Mouse (Mus musculus): Measurements from ENCODE around the gene Slc6a13. TPM values are rescaled to one million over a fixed set of nuclear protein-coding genes. Genes with fewer than 3 reads are reported as not detected.
A peak's percentile ranks its signal among the peaks of the same experiment; 100 is the strongest.

Gene Slc6a13
- total and polyA plus RNA-seq, 3 experiments: 9.6 to 17.4 (median 15.4) TPM

- no peak for TF ChIP-seq MAX (IDR thresholded peaks at IDR 0.05; ENCODE audit: low read length)
- TF ChIP-seq CHD1 (IDR thresholded peaks at IDR 0.05; ENCODE audit: low read depth, low read length): no peak
- TF ChIP-seq ZNF384 (IDR thresholded peaks at IDR 0.05; ENCODE audit: low read depth, low read length): no peak
- TF ChIP-seq SMC3 (IDR thresholded peaks at IDR 0.05; ENCODE audit: low read depth, low read length): no peak
- TF ChIP-seq PAX5 (IDR thresholded peaks at IDR 0.05; ENCODE audit: low read length): no peak
- TF ChIP-seq MEF2A (IDR thresholded peaks at IDR 0.05; ENCODE audit: borderline replicate concordance, low read depth, low read length): peak; percentile 54; the same call in 1 of the 2 replicates
- 0 out of 2 replicates have a peak, but pooled peaks have one; percentile 6 for TF ChIP-seq NRF1 (IDR thresholded peaks at IDR 0.05; ENCODE audit: low read depth, low read length)
- peak; percentile 90 for TF ChIP-seq TBP (conservative IDR thresholded peaks at IDR 0.05; ENCODE audit: low read depth, low read length)
- no peak for TF ChIP-seq ZC3H11A (IDR thresholded peaks at IDR 0.05; ENCODE audit: low read depth, low read length)
- no peak for TF ChIP-seq USF1 (IDR thresholded peaks at IDR 0.05; ENCODE audit: low read depth, low read length)
Measured at GRCm38 (mm10) chr6:121336558-121336957, 36.5 kb downstream of the Slc6a13 start (continued).

GRCm38 (mm10) chr6:121337229-121337628 is 37.2 kb downstream of the Slc6a13 start:
- in situ Hi-C loops (cut with MboI; ENCODE audit: low pct_ligation_motif_present, low pct_unique_long_range_greater_than_20kb, low sequenced_read_pairs): loop anchor here (5.0 to 10.0 kb wide), 2 partner anchors 150 to 198 kb away; no protein-coding TSS in a partner anchor
- dilution Hi-C loops (cut with MboI; ENCODE audit: extremely low pct_ligation_motif_present, extremely low pct_unique_long_range_greater_than_20kb, low sequenced_read_pairs): no loop called here
- TF ChIP-seq ZC3H11A (IDR thresholded peaks at IDR 0.05; ENCODE audit: low read depth, low read length): no peak
- no peak for TF ChIP-seq ZMIZ1 (IDR thresholded peaks at IDR 0.05; ENCODE audit: low read depth, low read length)
- no peak for TF ChIP-seq MAFK (IDR thresholded peaks at IDR 0.05; ENCODE audit: insufficient replicate concordance, low read length)
- Histone ChIP-seq H3K4me3 (replicated peaks in 1 of 3; ENCODE audit: low read depth in 2 of 3, low read length in 2 of 3, poor library complexity in 1 of 3) (peak overlapping the region; percentile 68 to 80 (median 77)), H3K4me1 (ENCODE audit: control insufficient read depth in 1 of 2, insufficient read depth in 2 of 2) (peaks cover 15 to 43% of the 10 kb centered on the region in 2 experiments), H3K27me3 (replicated peaks) (peaks cover 5% of the 10 kb centered on the region), H3K4me2 (ENCODE audit: insufficient read depth, low read depth, poor library complexity, severe bottlenecking) (peak overlapping the region; percentile 26), H3K36me3 (replicated peaks in 1 of 2; ENCODE audit: control insufficient read depth in 1 of 2, insufficient read depth in 1 of 2, low read length in 1 of 2) (peaks cover 0 to 13% of the 10 kb centered on the region in 2 experiments), H3K9me3 (replicated peaks; ENCODE audit: low read length) (no peaks in the 10 kb centered on the region), H3K79me2 (replicated peaks; ENCODE audit: control insufficient read depth, extremely low read depth, insufficient read depth, poor library complexity, severe bottlenecking) (no peaks in the 10 kb centered on the region), H3K9ac (ENCODE audit: insufficient read depth, low read depth) (peak overlapping the region; percentile 70), H3K27ac (ENCODE audit: insufficient read depth, low read depth) (no peak overlapping the region)
- DNase-seq (ENCODE audit: extremely low read depth): no peak

- H3K27ac ChIP-seq (ENCODE audit: insufficient read depth, low read depth): no peak overlapping the region
- peaks cover 0 to 13% of the 10 kb centered on the region in 2 experiments for H3K36me3 ChIP-seq (replicated peaks in 1 of 2; ENCODE audit: control insufficient read depth in 1 of 2, insufficient read depth in 1 of 2, low read length in 1 of 2)
- H3K9me3 ChIP-seq (replicated peaks; ENCODE audit: low read length): no peaks in the 10 kb centered on the region
- H3K27me3 ChIP-seq (replicated peaks): peaks cover 3% of the 10 kb centered on the region
- peaks cover 19 to 50% of the 10 kb centered on the region in 2 experiments for H3K4me1 ChIP-seq (ENCODE audit: control insufficient read depth in 1 of 2, insufficient read depth in 2 of 2)
- H3K4me3 ChIP-seq (replicated peaks in 1 of 3; ENCODE audit: low read depth in 2 of 3, low read length in 2 of 3, poor library complexity in 1 of 3): peak overlapping the region in 2 of 3 experiments; percentile 68 to 80
- in situ Hi-C loops (cut with MboI; ENCODE audit: low pct_ligation_motif_present, low pct_unique_long_range_greater_than_20kb, low sequenced_read_pairs): loop anchor here (5.0 to 10.0 kb wide), 2 partner anchors 151 to 197 kb away; no protein-coding TSS in a partner anchor
- DNase-seq (ENCODE audit: extremely low read depth): peak; percentile 96
- dilution Hi-C loops (cut with MboI; ENCODE audit: extremely low pct_ligation_motif_present, extremely low pct_unique_long_range_greater_than_20kb, low sequenced_read_pairs): no loop called here
- H3K9ac ChIP-seq (ENCODE audit: insufficient read depth, low read depth): no peak overlapping the region
- H3K79me2 ChIP-seq (replicated peaks; ENCODE audit: control insufficient read depth, extremely low read depth, insufficient read depth, poor library complexity, severe bottlenecking): no peaks in the 10 kb centered on the region
- peak overlapping the region; percentile 26; the same call in 1 of the 2 replicates for H3K4me2 ChIP-seq (ENCODE audit: insufficient read depth, low read depth, poor library complexity, severe bottlenecking)
- TF ChIP-seq CHD1 (IDR thresholded peaks at IDR 0.05; ENCODE audit: low read depth, low read length): no peak
- no peak for TF ChIP-seq RCOR1 (conservative IDR thresholded peaks at IDR 0.05; ENCODE audit: low read depth, low read length)
- TF ChIP-seq NRF1 (IDR thresholded peaks at IDR 0.05; ENCODE audit: low read depth, low read length): no peak
- TF ChIP-seq ZNF384 (IDR thresholded peaks at IDR 0.05; ENCODE audit: low read depth, low read length): no peak
- peak; percentile 59; the same call in 1 of the 2 replicates for TF ChIP-seq ZC3H11A (IDR thresholded peaks at IDR 0.05; ENCODE audit: low read depth, low read length)
- TF ChIP-seq KAT2A (IDR thresholded peaks at IDR 0.05; ENCODE audit: insufficient replicate concordance, low read length): no peak
- TF ChIP-seq MAX (IDR thresholded peaks at IDR 0.05; ENCODE audit: low read length): no peak
- TF ChIP-seq SIN3A (IDR thresholded peaks at IDR 0.05; ENCODE audit: low read length): peak; percentile 50; the same call in 1 of the 2 replicates
- TF ChIP-seq BHLHE40 (IDR thresholded peaks at IDR 0.05; ENCODE audit: low read depth, low read length): no peak
- TF ChIP-seq HCFC1 (IDR thresholded peaks at IDR 0.05; ENCODE audit: low read depth, low read length): peak; percentile 39
- peak; percentile 32; the same call in 1 of the 2 replicates for TF ChIP-seq TCF12 (IDR thresholded peaks at IDR 0.05; ENCODE audit: low read depth, low read length)
- no peak for TF ChIP-seq EP300 (IDR thresholded peaks at IDR 0.05; ENCODE audit: low read length)
- no peak for TF ChIP-seq ETS1 (conservative IDR thresholded peaks at IDR 0.05; ENCODE audit: low read depth, low read length)
- no peak for TF ChIP-seq USF1 (IDR thresholded peaks at IDR 0.05; ENCODE audit: low read depth, low read length)
- TF ChIP-seq ELF1 (IDR thresholded peaks at IDR 0.05; ENCODE audit: low read depth, low read length): no peak
- TF ChIP-seq RAD21 (IDR thresholded peaks at IDR 0.05; ENCODE audit: low read depth, low read length): peak; percentile 95
- TF ChIP-seq NELFE (IDR thresholded peaks at IDR 0.05; ENCODE audit: low read depth, low read length): peak; percentile 78; the same call in 1 of the 2 replicates
- TF ChIP-seq CTCF (conservative IDR thresholded peaks at IDR 0.05 in 1 of 2, IDR thresholded peaks at IDR 0.05 in 1 of 2; ENCODE audit: low read depth in 2 of 2, low read length in 2 of 2): peak; percentile 96 to 99
- TF ChIP-seq IRF4 (IDR thresholded peaks at IDR 0.05; ENCODE audit: low read depth, low read length): peak; percentile 48; the same call in 1 of the 2 replicates
- no peak for TF ChIP-seq ZMIZ1 (IDR thresholded peaks at IDR 0.05; ENCODE audit: low read depth, low read length)
- TF ChIP-seq CHD2 (IDR thresholded peaks at IDR 0.05; ENCODE audit: low read length): no peak
- TF ChIP-seq MAFK (IDR thresholded peaks at IDR 0.05; ENCODE audit: insufficient replicate concordance, low read length): no peak
- TF ChIP-seq MEF2A (IDR thresholded peaks at IDR 0.05; ENCODE audit: borderline replicate concordance, low read depth, low read length): peak; percentile 30; the same call in 1 of the 2 replicates
Measured at GRCm38 (mm10) chr6:121337770-121338518, 37.9 kb downstream of the Slc6a13 start.

Data from CH12.LX (cell line).